ENCODE assay signal across 16 mouse cellular contexts in the genomic region with DNA sequence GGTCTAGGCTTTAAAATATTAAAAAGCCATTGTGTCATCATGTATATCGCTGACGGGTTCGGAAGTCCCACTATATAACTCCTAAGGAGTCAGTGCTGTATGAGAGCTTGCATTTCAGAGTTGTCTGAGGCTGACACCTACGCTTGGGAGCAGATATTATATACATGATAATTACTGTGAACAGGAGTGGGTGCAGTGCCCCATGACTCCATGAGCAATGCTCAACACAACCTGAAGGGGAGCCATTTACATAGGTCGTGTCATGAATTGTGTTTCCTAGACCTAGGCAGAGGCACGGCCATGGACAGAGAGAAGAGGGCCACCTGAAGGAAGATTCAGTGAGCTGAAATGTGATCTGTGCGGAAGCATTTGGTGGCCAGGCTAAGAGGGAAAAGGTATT.
"Had no signal": no experiment of that assay in that cellular context is flagged by ENCODE, and none has a peak within 500 bp of the region (broad histone marks: within the 10 kb centered on the region; RNA-seq: fewer than 3 reads in every experiment).

No protein-coding gene starts in this region.

- H3K4me3 ChIP-seq: midbrain, embryonic 10.5 days; midbrain, embryonic 12.5 days; myocyte; neural tube, embryonic 13.5 days; stomach, embryonic 15.5 days had no signal

- H3K9me3 ChIP-seq: midbrain, embryonic 12.5 days; neural tube, embryonic 13.5 days; stomach, embryonic 15.5 days had no signal

- H3K36me3 ChIP-seq: midbrain, embryonic 10.5 days; midbrain, embryonic 12.5 days; neural tube, embryonic 13.5 days; stomach, embryonic 15.5 days had no signal

- H3K27me3 ChIP-seq: midbrain, embryonic 12.5 days; neural tube, embryonic 13.5 days; stomach, embryonic 15.5 days had no signal

- H3K9ac ChIP-seq: lung, embryonic 14.5 days; midbrain, embryonic 12.5 days; neural tube, embryonic 13.5 days; stomach, embryonic 15.5 days had no signal

- H3K4me2 ChIP-seq: lung, embryonic 14.5 days; midbrain, embryonic 12.5 days; neural tube, embryonic 13.5 days; stomach, embryonic 15.5 days had no signal

- ATAC-seq: midbrain, embryonic 16.5 days had no signal

- H3K4me1 ChIP-seq: midbrain, embryonic 12.5 days; neural tube, embryonic 13.5 days; stomach, embryonic 15.5 days had no signal

- H3K27ac ChIP-seq: midbrain, embryonic 10.5 days; midbrain, embryonic 12.5 days; neural tube, embryonic 13.5 days; stomach, embryonic 15.5 days; stomach, postnatal 0 days had no signal

- DNase-seq: lung, adult 18-20 months; lung, embryonic 14.5 days; lung, postnatal 10 days; lung, postnatal 4 days; midbrain, embryonic 14.5 days; right cerebral cortex, postnatal 14 days; thymus, adult 2 months; thymus, postnatal 25 days; thymus, postnatal 4 days had no signal
